Mouse (Mus musculus) left cerebral cortex, postnatal 36 days (tissue): ENCODE data around the gene 5031439G07Rik. TPM values are rescaled to one million over a fixed set of nuclear protein-coding genes. Genes with fewer than 3 reads are reported as not detected.
A peak's percentile ranks its signal among the peaks of the same experiment; 100 is the strongest.

Source experiments
- DNase-seq, 2 experiments: peaks; one replicate each; pipeline ENCODE4 v3.0.0; 2021 to 2022; ENCODE audit warnings: low spot score in 2 of 2, mixed read lengths in 1 of 2
- intact Hi-C: fragments of 180-260 bp; cut with DNase I; formaldehyde crosslinking; loops from one replicate; pipeline ENCODE4 v1.15.1; 2025
- total RNA-seq, 2 experiments: library from RNA; stranded (reverse); gene quantifications; 2 replicates each; pipeline ENCODE4 v1.2.3; 2021

Gene 5031439G07Rik
- total RNA-seq, 2 experiments from 2014 or later, result 76.2 to 83.6 TPM

DNA sequence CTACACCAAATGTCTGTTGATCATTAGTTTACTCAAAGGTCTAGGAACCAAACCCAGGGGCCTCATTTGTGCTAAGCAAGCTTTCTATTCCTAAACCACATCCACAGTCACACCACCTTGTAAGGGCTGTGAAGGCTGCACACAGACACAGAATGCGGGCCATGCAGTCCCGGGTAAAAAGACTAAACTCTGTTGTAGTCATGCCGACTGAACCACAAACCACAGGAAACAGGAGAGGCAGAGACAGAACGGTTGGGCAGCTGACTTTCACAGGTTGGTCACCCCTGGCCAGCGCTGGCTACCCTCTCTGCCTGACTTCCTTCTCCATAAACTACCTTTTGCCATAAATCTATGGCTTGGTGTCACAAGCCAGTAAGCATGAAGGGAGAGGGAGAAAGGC is 23.6 kb downstream of the 5031439G07Rik start:
- intact Hi-C loops, result no loop called here
- no peak for DNase-seq

DNA sequence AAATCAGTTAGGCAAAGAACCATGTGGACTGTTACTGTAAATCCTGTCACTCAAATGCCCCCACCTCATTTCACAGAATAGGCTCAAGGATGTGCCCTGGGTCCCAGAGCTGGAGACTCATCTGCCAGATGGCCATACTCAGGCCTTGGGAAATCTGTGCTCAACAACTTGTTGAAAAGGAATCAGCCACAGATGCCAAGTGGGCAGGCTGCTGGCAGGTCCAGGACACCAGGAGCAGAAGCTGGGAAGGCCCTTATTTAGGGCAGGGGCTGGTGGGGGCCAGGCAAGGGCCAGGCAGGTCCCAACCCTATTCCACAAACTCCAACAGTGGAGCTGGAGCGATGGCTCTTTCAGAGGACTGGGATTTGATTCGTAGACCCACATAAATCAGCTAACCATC is 25.8 kb downstream of the 5031439G07Rik start:
- no peak for DNase-seq
- intact Hi-C loops, result no loop called here

DNA sequence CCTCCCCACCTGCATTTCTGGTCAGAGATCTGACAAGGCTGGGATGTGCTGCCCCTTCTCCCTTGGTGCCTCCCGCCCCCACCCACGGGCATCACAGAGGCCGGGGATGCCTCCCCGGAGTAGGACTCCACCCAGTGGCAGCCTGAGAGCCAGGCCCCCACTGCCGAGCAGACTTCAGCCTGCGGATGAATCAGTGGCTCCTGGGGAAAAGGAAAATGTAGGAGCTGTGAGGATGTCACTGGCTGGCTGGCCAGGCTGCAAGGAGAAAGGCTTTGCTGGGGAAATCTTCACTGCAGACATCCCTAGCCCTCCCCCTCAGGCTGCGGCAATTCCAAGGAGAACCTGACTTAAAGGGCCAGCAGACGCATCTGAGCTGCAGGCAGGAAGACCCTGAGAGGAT is 27.7 kb downstream of the 5031439G07Rik start:
- DNase-seq, result peak; percentile 78 to 82
- intact Hi-C loops, result no loop called here

DNA sequence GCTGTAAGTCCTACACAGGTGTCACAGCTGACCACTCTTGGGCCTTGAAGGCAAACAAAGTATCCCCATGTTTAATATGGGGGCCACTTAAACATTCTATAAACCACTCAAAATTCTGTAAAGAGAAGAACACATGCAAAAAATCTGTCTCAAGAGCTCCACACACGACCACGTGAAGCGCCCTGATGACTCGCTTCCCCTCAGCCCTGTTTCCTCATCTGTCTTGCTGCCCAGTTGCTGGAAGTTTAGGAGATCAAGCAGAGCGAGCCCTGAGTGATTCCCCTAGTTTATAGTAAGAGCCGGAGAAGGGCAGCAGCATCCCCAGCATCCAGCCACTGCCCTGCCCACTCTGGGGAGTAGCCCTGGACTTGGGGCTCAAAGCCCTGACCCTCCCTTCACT is 28.5 kb downstream of the 5031439G07Rik start:
- intact Hi-C loops, result no loop called here
- no peak for DNase-seq

DNA sequence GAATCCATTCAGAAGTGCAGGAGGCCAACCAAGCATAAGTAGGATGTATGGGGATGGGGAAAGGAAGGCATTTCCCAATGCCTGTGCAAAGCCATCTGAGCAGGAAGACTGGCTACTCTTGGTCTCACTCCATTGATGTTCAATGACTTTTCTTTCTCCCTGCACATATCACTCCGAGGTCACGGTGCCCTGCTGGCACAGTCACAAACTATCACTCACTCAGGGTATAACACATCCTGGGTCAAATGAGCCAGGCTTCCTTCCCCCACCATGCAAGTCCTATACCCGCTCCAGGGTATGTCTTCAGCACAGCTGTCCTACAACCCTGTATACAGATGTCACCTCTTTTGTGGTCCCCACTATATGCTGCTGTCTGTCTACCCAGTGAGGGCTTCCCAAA is 30.0 kb downstream of the 5031439G07Rik start:
- DNase-seq, result no peak
- intact Hi-C loops, result no loop called here

DNA sequence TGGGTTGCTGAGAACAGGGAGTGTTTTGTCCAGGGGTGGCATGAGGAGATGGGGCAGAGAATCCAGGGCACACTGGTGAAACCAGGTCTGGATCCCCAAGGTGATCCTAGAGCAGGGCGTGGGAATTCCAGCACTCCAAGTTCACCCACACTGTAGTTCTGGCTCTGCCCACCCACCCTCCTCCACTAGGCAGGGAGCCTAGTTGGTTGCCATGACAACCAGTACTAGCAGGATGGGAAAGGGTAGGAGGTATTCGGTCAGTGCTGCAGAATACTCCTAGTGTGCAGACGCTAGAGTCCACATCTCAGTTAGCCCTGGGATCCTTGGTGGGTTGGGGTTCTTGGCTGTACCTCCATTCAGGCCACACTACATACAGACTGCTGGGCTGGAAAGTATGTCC is 30.5 kb downstream of the 5031439G07Rik start:
- intact Hi-C loops, result no loop called here
- peak; percentile 66 to 76 for DNase-seq

DNA sequence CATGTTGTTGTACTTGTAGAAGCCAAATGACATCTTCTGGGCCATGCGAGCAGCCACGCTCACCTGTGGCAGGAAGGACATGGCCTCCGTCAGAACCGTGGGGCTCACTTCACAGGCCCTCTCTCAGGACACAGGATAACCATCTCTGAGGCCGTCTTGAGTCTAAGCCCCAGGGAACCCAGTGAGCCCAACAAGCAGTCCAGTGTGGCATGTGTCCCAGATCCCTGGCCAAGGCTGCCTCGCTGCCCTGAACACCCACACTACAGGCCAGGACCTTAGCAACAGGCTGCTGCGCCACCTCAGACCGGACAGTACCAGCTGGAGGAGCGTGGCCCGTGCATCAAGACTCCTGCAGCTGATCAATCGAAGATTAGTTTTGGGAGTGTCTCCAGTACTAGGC is 35.1 kb downstream of the 5031439G07Rik start:
- DNase-seq, result no peak
- intact Hi-C loops, result no loop called here

DNA sequence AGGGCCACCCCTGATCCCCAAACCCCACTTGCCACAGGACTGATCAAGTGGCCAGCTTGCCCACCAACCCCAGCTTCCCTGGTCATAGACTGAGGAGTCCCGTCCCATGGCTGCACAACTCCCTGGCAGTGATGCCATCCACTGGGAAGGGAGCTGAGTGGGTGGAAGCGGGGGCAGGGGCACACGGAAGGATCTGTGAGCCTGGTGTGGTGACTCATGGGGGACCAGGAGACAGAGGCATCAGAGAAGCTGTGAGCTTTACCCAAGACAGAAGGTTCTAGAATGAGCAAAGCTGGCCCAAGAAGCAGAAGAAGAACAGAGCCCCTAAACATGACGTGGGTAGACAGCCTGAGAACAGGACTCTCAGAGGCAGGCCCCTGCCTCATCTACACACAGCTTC is 38.3 kb downstream of the 5031439G07Rik start:
- DNase-seq, result peak; percentile 70 to 73
- intact Hi-C loops, result no loop called here

DNA sequence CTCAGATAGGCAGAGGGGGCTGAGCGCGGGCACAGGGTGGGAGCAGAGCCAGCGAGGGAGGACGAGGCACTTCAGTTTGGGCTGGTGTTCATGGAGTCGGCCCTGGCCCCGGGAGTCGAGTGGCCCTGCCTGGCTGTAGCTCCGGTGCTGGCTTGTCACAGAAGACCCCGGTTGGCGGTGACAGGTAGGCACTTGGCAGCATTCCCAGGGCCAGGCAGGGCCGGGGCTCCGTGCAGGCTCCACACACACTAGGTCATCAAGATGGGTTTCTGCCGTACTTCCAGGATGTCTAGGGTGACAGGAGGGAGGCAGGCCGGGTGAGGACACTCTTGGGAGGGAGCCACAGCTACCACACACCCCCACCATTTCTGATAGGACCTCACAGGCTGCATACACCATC is 39.4 kb downstream of the 5031439G07Rik start:
- DNase-seq, result no peak
- intact Hi-C loops, result no loop called here

DNA sequence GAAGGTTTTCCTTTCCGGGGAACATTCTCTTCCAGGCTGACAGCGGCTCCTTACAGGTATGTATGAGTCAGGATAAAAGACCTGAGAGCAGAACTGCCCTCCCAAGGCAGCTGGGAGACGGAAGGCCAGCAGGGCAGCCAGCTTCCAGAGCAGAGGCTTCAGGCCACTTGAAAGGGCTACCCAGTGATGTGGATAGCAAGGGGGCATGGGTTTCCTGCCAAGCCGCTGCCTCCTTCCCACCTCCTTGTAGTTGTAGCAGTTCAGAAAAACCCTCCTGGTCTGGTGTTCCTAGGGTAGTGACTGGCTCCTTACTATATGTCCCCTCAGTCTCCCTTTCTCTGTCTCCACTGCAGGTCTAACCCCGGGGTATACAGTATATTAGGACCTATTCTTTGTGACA is 44.0 kb downstream of the 5031439G07Rik start:
- intact Hi-C loops, result loop anchor here (5.0 kb wide), 1 partner anchor 43 kb away; the partner anchor contains the start of gene 5031439G07Rik

DNA sequence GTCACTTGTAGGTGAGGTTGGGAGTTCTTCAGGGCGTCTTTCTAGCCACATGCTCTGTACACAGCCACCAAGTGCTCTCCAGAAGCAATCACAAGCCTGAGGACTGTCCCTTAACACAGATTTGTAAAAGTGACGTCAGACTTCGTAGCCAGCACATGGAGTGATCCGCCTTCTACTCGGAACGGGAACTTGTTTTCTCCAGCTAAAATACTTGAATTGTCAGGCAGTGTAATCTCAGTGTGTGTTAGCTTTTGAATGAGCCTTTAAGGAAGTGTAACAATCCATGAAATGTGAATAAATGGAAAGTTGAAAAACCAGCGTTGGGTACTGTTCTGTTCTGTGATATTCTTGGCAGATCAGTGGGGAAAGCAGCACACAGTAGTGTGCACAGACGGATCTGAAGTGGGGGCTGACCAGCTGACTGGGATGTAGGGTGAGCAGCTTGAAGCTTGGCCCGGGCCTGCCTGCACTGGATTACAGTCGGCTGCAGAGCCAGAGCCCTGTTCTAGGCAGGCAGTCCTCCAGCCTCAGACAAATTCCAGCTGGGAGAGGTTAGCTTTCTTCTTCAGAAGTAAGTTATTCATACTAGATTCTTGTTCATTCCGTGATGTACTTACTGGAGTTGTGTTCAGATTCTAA is 45.6 kb downstream of the 5031439G07Rik start:
- intact Hi-C loops, result loop anchor here (5.0 kb wide), 1 partner anchor 45 kb away; the partner anchor contains the start of gene 5031439G07Rik
- DNase-seq, result peak; percentile 55 to 56

More for the DNA sequence above, 44.0 kb downstream of the 5031439G07Rik start:
- no peak for DNase-seq

DNA sequence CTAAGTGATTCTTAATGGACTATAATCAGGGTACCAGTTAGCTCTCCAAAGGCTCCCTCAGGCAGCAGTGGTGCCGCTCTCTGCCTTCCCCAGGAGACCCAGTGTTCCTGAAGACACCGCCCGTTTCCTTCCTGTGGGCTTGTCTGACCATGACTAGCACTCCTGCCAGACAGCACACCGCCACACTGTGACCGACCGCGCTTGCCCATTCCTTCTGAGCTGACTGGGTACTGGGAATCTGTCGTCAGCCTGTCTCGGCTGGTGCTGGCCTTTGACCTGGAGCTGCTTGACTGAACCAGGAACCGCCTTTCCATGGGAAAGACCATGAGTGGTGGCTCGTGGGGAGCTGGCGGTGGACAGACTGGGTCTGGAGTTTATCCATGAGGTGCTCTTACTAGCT is 48.2 kb downstream of the 5031439G07Rik start:
- intact Hi-C loops, result loop anchor here (5.0 kb wide), 1 partner anchor 47 kb away; the partner anchor contains the start of gene 5031439G07Rik
- DNase-seq, result no peak

DNA sequence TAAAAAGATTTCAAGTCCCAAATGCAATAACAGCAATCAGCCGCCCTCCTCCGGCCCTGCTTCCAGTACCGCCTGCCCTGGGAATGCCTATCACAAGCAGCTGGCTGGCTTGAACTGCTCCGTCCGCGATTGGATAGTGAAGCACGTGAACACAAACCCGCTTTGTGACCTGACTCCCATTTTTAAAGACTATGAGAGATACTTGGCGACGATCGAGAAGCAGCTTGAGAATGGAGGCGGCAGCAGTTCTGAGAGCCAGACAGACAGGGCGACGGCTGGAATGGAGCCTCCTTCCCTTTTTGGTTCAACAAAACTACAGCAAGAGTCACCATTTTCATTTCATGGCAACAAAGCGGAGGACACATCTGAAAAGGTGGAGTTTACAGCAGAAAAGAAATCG is 53.5 kb downstream of the 5031439G07Rik start:
- DNase-seq, result peak in 1 of 2 experiments; percentile 70
- intact Hi-C loops, result loop anchor here (5.0 kb wide), 1 partner anchor 112 kb away; no protein-coding TSS in a partner anchor

DNA sequence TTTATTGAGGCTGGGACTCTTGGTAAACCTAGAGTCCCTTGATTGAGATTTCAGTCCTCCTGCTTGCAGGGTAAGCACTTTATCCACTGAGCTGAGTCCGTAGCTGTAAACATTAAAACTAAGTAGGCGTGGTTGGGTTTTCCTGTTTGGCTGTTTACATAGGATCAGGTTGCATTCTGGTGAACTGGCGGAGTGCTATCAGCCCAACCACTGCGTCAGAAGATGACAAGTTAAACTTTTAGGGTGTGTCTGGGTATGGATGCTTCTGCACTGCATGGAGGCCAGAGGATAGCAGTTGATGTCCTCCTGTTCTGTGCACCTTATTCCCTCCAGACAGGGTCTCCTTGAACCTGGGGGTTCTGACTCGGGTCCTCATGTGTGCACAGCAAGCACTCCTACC is 56.0 kb downstream of the 5031439G07Rik start:
- intact Hi-C loops, result loop anchor here (5.0 kb wide), 1 partner anchor 115 kb away; no protein-coding TSS in a partner anchor
- DNase-seq, result no peak

DNA sequence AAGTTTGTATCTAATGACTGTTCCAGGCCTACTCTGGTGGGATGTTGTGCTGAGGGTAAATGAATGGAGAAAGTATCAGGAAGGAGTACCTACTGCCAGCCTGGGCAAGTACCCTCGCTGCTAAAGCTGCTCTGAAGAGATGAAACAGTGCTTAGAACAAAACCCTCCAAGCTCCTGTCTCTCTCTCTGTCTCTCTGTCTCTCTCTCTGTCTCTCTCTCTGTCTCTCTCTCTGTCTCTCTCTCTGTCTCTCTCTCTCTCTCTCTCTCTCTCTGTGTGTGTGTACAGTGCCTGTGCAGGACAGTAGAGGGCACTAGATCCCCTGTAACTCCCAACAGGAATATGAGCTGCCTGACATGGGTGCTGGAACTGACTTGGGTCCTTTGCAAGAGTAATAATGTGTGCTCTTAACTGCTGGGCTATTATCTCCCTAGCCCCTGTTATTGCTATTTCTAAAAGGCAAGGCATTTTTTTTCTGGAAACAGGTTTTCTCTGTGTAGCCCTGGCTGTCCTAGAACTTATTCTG is 62.8 kb downstream of the 5031439G07Rik start:
- DNase-seq, result no peak
- intact Hi-C loops, result loop anchor here (5.0 kb wide), 1 partner anchor 142 kb away; no protein-coding TSS in a partner anchor

DNA sequence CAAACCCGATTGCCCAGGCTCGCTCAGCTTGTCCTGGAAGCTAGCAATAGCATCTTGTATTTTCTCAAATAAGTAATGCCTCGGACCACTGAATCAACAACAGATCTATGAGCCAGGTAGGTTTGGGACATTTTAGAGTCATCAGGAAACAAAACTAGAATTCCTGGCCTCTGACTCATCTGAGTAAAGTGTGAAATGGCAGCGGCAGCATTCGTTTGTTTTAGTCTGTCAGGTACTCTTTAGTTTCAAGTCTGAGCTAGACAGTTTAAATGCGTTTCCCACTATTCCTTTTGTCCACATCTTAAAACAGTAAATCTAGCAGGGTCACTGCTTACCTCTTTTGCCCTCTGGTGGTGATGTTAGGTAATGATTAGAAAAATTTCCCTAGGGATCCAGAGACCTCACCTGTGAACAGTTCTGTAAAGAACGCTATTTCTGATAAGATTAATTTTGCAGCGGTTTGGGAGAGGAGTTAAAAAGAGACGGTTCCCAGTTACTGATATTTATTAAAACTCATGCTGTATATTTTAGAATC is 63.5 kb downstream of the 5031439G07Rik start:
- intact Hi-C loops, result loop anchor here (5.0 kb wide), 1 partner anchor 142 kb away; no protein-coding TSS in a partner anchor
- DNase-seq, result no peak

DNA sequence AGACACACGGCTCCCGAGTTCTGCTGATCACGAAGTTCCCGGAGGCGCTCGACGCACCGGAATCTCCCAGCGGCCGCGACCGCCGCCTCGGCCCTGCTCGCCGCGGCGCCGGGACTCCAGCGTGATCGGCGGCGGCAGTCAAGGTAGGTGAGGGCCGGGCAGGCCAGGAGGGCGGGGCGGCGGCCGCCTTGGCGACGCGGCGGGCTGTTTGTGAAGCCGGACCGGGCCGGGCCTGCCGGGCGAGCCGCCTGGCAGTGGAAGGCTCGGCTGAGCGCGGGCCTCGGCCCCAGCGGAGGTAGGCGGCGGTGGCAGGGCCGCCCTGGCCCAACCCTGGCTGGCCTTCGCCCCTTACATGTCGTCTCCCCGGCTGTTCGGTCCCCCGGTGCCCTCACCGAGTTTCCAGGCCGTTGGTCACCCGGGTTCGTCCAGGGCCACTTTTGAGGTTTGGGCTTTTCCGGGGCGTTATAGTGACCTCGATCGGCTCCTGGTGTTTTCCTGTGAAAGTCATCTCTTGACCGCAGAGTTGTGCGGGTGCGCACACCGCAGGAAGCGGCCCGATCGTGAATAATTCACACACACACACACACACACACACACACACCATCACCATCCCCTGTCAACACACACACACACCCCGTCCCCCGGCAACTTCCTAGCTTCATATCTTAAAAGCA is 64.7 kb downstream of the 5031439G07Rik start:
- intact Hi-C loops, result loop anchor here (1.0 kb wide), 1 partner anchor 68 kb away; no protein-coding TSS in a partner anchor
- peak in 1 of 2 experiments; percentile 30 for DNase-seq

DNA sequence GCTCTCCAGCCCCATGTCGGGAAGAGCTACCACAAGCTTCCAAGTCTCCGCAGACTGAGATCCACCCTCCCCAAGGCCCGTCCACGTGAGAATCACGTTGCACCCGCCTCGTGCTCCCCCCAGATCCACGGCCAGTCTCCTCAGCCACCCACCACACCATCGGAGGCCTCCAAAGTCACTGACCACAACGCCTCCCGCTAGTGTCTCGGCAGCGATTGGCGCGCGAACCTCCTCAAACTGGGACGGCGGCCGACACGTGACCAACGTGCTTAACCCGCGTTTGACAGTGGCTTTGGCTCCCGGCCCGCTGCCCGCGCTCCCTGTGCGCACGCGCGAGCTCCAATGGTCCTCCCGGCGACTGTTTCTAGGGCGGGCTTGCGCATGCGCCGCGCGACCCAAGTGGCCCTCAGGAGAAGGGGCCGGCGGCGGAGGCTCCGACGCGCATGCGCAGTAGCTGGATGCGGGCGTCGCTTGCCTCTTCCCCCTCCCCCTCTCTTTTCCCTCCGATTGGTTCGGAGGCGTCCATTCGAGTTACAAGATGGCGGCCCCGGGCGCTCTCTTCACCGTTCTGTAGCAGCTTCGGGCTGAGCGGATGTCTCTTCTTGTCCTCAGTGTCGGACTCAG is 65.4 kb downstream of the 5031439G07Rik start, which contains the start of gene Nup50:
Gene Nup50, plus strand, starts transcription at position 528 of the 624 bp plus-strand sequence.
- peak; percentile 100 for DNase-seq
- intact Hi-C loops, result loop anchor here (1.0 kb wide), 1 partner anchor 68 kb away; no protein-coding TSS in a partner anchor

DNA sequence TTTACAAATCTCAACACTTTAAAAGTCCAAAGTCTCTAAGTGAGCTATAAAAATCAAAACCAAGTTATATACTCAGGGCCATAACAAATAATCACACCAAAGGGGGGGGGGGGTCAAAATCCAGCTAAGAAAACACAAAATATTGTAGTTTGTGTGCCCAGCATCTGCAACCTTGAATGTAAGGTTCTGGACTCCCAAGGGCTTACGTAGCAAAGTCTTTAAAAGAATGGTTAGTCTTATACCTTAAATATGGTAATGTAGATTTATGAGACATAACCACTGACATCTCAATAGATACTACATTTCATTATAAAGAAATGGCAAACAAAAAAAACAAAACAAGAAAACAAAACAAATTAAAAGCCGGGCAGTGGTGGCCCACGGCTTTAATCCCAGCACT is 68.4 kb downstream of the 5031439G07Rik start, which contains the start of gene Gm29666:
Gene Gm29666, minus strand, starts transcription at position 101 of the 400 bp plus-strand sequence.
- no peak for DNase-seq
- intact Hi-C loops, result no loop called here

DNA sequence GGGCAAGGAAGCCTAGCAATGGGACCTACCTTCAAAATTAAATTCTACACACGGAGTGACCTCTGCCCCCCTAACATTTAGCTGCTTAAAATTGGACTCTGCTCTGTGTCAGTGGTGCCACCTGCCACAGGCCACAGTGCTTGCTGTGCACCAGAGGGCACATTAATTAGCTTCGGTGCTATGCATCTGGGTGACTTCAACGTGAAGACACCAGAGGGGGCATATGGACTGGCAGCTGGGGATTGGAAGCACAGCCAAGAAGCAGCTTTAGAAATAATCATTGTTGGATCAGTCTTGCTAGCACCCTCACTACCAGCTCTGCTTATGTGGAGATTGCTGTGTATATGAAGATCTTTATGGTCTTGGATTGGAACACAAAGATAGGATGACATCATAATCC is 75.2 kb downstream of the 5031439G07Rik start:
- intact Hi-C loops, result no loop called here
- DNase-seq, result no peak
